ENCODE assay signal across 9 mouse cellular contexts in the genomic region with DNA sequence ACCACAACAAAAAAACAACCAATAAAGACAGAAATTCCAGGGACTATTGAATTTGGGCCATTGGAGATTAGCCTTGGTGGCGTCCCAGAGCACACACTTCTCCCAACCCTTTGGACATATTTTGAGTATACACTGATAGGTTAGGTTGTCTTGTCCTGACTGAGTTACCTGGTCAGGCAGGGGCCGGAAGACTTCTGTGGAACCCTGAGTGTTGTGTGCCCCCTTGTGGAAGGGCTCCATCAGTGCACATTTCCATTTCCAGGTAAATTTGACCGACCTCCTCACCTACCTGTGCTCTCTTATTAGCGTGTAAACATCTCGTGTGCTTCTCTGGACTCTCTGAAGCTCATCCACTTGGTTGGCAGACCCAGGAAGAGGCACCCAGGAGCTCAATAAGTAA. TPM values are rescaled to one million over a fixed set of nuclear protein-coding genes. Genes with fewer than 3 reads are reported as not detected.
DNase-seq lines count a peak whose midpoint lies in the region; ATAC-seq and TF ChIP-seq lines count a peak whose summit lies in the region.
"Had no signal": no experiment of that assay in that cellular context is flagged by ENCODE, and none has a peak within 500 bp of the region (broad histone marks: within the 10 kb centered on the region; RNA-seq: fewer than 3 reads in every experiment).

No protein-coding gene starts in this region.

- no peaks in the 10 kb centered on the region for H3K36me3 ChIP-seq in liver, adult 2 months (ENCODE audit: control insufficient read depth, insufficient read depth, low read length)
- H3K36me3 ChIP-seq in liver, embryonic 12.5 days: no peaks in the 10 kb centered on the region
- no peaks in the 10 kb centered on the region for H3K36me3 ChIP-seq in G1E (replicated peaks)
- H3K36me3 ChIP-seq: heart, embryonic 13.5 days; neural tube, embryonic 13.5 days had no signal

- no peaks in the 10 kb centered on the region for H3K9me3 ChIP-seq in liver, embryonic 12.5 days (replicated peaks)
- no peaks in the 10 kb centered on the region for H3K9me3 ChIP-seq in G1E (replicated peaks)
- H3K9me3 ChIP-seq: heart, embryonic 13.5 days; neural tube, embryonic 13.5 days had no signal

- no peak for TF ChIP-seq POLR2A in liver, adult 2 months (IDR thresholded peaks at IDR 0.05; ENCODE audit: extremely low read depth, insufficient read depth, low read length)

- peak; percentile 35 for DNase-seq in liver, adult 2 months (ENCODE audit: extremely low read depth, low read depth, low spot score)
- no peak for DNase-seq in G1E (ENCODE audit: low spot score)
- peak; percentile 72 for DNase-seq in brain, adult 2 months (ENCODE audit: low read depth, low spot score)
- peak; percentile 52 for DNase-seq in kidney, adult 11 months
- DNase-seq in lung, postnatal 25 days (ENCODE audit: low spot score): peak; percentile 54

- no peak for ATAC-seq in liver, embryonic 12.5 days
- no peak for ATAC-seq in G1E (ENCODE audit: extremely low read depth, insufficient number of reproducible peaks, low FRiP score, poor library complexity, severe bottlenecking)
- ATAC-seq in erythroid progenitor cell, adult 5-6 weeks (replicated peaks; ENCODE audit: low FRiP score, poor library complexity, severe bottlenecking): no peak

- no peak overlapping the region for H3K9ac ChIP-seq in liver, adult 2 months (ENCODE audit: low read depth, low read length)
- no peak overlapping the region for H3K9ac ChIP-seq in liver, embryonic 12.5 days
- H3K9ac ChIP-seq: heart, embryonic 13.5 days; neural tube, embryonic 13.5 days had no signal

- TF ChIP-seq CTCF in liver, adult 2 months (IDR thresholded peaks at IDR 0.05; ENCODE audit: low read depth, low read length): peak; percentile 85
- peak; percentile 29; the same call in 1 of the 2 replicates for TF ChIP-seq CTCF in G1E (IDR thresholded peaks at IDR 0.05; ENCODE audit: low read depth, low read length)

- no peak overlapping the region for H3K27ac ChIP-seq in liver, adult 2 months (replicated peaks; ENCODE audit: insufficient read depth, low read depth, low read length)
- H3K27ac ChIP-seq in liver, embryonic 12.5 days: no peak overlapping the region
- H3K27ac ChIP-seq: heart, embryonic 13.5 days; neural tube, embryonic 13.5 days had no signal

- no peaks in the 10 kb centered on the region for H3K79me2 ChIP-seq in liver, adult 2 months (ENCODE audit: control insufficient read depth, insufficient read depth, low read length)

- no peak overlapping the region for H3K4me2 ChIP-seq in liver, embryonic 12.5 days
- H3K4me2 ChIP-seq: heart, embryonic 13.5 days; neural tube, embryonic 13.5 days had no signal

- H3K4me1 ChIP-seq in liver, adult 2 months (ENCODE audit: control insufficient read depth, insufficient read depth, low read length): no peaks in the 10 kb centered on the region
- no peaks in the 10 kb centered on the region for H3K4me1 ChIP-seq in liver, embryonic 12.5 days
- H3K4me1 ChIP-seq in G1E (ENCODE audit: insufficient read depth, low read depth, low read length): no peaks in the 10 kb centered on the region

- H3K27me3 ChIP-seq in liver, adult 2 months (ENCODE audit: control insufficient read depth, insufficient read depth, low read length): no peaks in the 10 kb centered on the region
- peaks cover 14% of the 10 kb centered on the region; the same call in 1 of the 2 replicates for H3K27me3 ChIP-seq in liver, embryonic 12.5 days (replicated peaks)
- H3K27me3 ChIP-seq in G1E (ENCODE audit: insufficient read depth, low read length): peaks cover 20% of the 10 kb centered on the region; the same call in 1 of the 2 replicates
- H3K27me3 ChIP-seq: neural tube, embryonic 13.5 days had no signal

- WGBS in liver, adult 2 months: 9% methylated on average over 5 of the region's 5 CpGs
- 16% methylated on average over 5 of the region's 5 CpGs for WGBS in liver, embryonic 12.5 days (ENCODE audit: insufficient replicate concordance)

- H3K4me3 ChIP-seq in liver, adult 2 months (ENCODE audit: insufficient read depth, low read depth, low read length): no peak overlapping the region
- H3K4me3 ChIP-seq in liver, embryonic 12.5 days: no peak overlapping the region
- H3K4me3 ChIP-seq in G1E (ENCODE audit: low read depth, low read length): no peak overlapping the region
- H3K4me3 ChIP-seq: heart, embryonic 13.5 days; neural tube, embryonic 13.5 days had no signal

RNA-seq across cellular contexts. Expression of a gene that starts 9.3 kb away (rescaled TPM):
- 109 and 110 TPM in 2 replicates for total RNA-seq in liver, adult 2 months (2014; rRNA removed)
- 47.7 TPM in 2 replicates for polyA plus RNA-seq in liver, adult 2 months (2012; rRNA removed)
- polyA plus RNA-seq in liver, embryonic 12.5 days (2016; fragmentation: Nextera tagmentation; extraction: Ambion mirVana): 111 and 112 TPM in 2 replicates
- total RNA-seq in G1E (2014; fragmentation: Nextera tagmentation): 54.2 and 59.0 TPM in 2 replicates
- 133 and 134 TPM in 2 replicates for total RNA-seq in G1E (2017)
- 35.5 and 37.8 TPM in 2 replicates for polyA plus RNA-seq in G1E (2012)
- total RNA-seq in erythroid progenitor cell, adult 5-6 weeks (2015; ENCODE audit: low replicate concordance): 54.5 and 62.7 TPM in 2 replicates
- 24.2 and 58.1 TPM in 2 replicates for total RNA-seq in erythroid progenitor cell, adult 5-6 weeks (2017; ENCODE audit: low replicate concordance)

RNA-seq across cellular contexts. Expression of a gene that starts 49.1 kb away (rescaled TPM):
- total RNA-seq in liver, adult 2 months (2014; rRNA removed): not detected in 2 replicates
- not detected in 2 replicates for polyA plus RNA-seq in liver, adult 2 months (2012; rRNA removed)
- not detected in 2 replicates for polyA plus RNA-seq in liver, embryonic 12.5 days (2016; fragmentation: Nextera tagmentation; extraction: Ambion mirVana)
- not detected in 2 replicates for total RNA-seq in G1E (2014; fragmentation: Nextera tagmentation)
- total RNA-seq in G1E (2017): 0.06 and 0.22 TPM in 2 replicates
- polyA plus RNA-seq in G1E (2012): not detected in 2 replicates
- total RNA-seq in erythroid progenitor cell, adult 5-6 weeks (2015; ENCODE audit: low replicate concordance): not detected in 2 replicates
- total RNA-seq in erythroid progenitor cell, adult 5-6 weeks (2017; ENCODE audit: low replicate concordance): not detected in 2 replicates
- polyA plus RNA-seq: heart, embryonic 13.5 days; neural tube, embryonic 13.5 days had no signal
